Mouse (Mus musculus) ES-E14 (cell line): ENCODE results near the gene Spesp1.

Experiments
- HCFC1 ChIP-seq: IDR thresholded peaks from 2 replicates; pipeline ENCODE4 v1.6.1; 2012; ENCODE audit warnings: low read length, inconsistent platforms, borderline replicate concordance; ENCODE audit not compliant: insufficient read depth
- ZC3H11A ChIP-seq: IDR thresholded peaks from 2 replicates; pipeline ENCODE4 v1.6.1; 2012; ENCODE audit warnings: low read depth, mild to moderate bottlenecking, inconsistent platforms, low read length, borderline replicate concordance
- ZNF384 ChIP-seq: IDR thresholded peaks from 2 replicates; pipeline ENCODE4 v1.6.1; 2012; ENCODE audit warnings: low read depth, low read length, inconsistent platforms

- TF ChIP-seq HCFC1 (no peak), ZC3H11A (no peak), ZNF384 (no peak)
These were observed 18.4 kb downstream of the Spesp1 start for GRCm38 (mm10) chr9:62263652-62264051.
